In genomic region chr12:80866023-80866422, GRCm38 (mm10) we compare ENCODE assay signal across 13 mouse cellular contexts.
"Had no signal": no experiment of that assay in that cellular context is flagged by ENCODE, and none has a peak within 500 bp of the region (broad histone marks: within the 10 kb centered on the region; RNA-seq: fewer than 3 reads in every experiment).

No protein-coding gene starts in this region.

- H3K27ac ChIP-seq: kidney, postnatal 0 days; limb, embryonic 12.5 days; liver, embryonic 14.5 days; neural tube, embryonic 13.5 days; stomach, embryonic 15.5 days had no signal

- H3K4me3 ChIP-seq: limb, embryonic 12.5 days; neural tube, embryonic 13.5 days; stomach, embryonic 15.5 days had no signal

- H3K27me3 ChIP-seq: limb, embryonic 12.5 days; neural tube, embryonic 13.5 days; stomach, embryonic 15.5 days had no signal

- DNase-seq: kidney, adult 9 months; kidney, postnatal 36 days; layer of hippocampus, adult 9-11 months; liver; lung, adult 18-20 months; midbrain, embryonic 14.5 days; right cerebral cortex, postnatal 14 days; thymus, postnatal 36 days had no signal

- H3K4me2 ChIP-seq: limb, embryonic 12.5 days; neural tube, embryonic 13.5 days; stomach, embryonic 15.5 days had no signal

- H3K9me3 ChIP-seq: limb, embryonic 12.5 days; neural tube, embryonic 13.5 days; stomach, embryonic 15.5 days had no signal

- H3K9ac ChIP-seq: limb, embryonic 12.5 days; liver, embryonic 14.5 days; neural tube, embryonic 13.5 days; stomach, embryonic 15.5 days had no signal
